Comparison of ENCODE assay signal across 30 mouse cellular contexts in genomic region chr5:53955966-53956365, GRCm38 (mm10).
"Had no signal": no experiment of that assay in that cellular context is flagged by ENCODE, and none has a peak within 500 bp of the region (broad histone marks: within the 10 kb centered on the region; RNA-seq: fewer than 3 reads in every experiment).

No protein-coding gene starts in this region.

- H3K4me1 ChIP-seq: hindbrain, embryonic 10.5 days; hindbrain, embryonic 15.5 days; intestine, embryonic 15.5 days had no signal

- DNase-seq: heart, postnatal 10 days; heart, postnatal 14 days; heart, postnatal 36 days; heart, postnatal 4 days; kidney, adult 11 months; kidney, adult 18-20 months; kidney, adult 2 months; kidney, adult 8-10 months; kidney, adult 9 months; kidney, postnatal 14 days; kidney, postnatal 36 days; layer of hippocampus, adult 9-11 months; layer of hippocampus, postnatal 36 days had no signal

- ATAC-seq: hindbrain, embryonic 16.5 days; hindbrain, postnatal 0 days; inflammation-experienced regulatory T-cells, adult 6 months; intestine, embryonic 15.5 days; intestine, embryonic 16.5 days; intestine, postnatal 0 days had no signal

- H3K9ac ChIP-seq: heart, embryonic 12.5 days; heart, embryonic 13.5 days; heart, embryonic 15.5 days; hindbrain, embryonic 12.5 days; hindbrain, embryonic 13.5 days; hindbrain, embryonic 14.5 days; hindbrain, embryonic 15.5 days; intestine, embryonic 15.5 days; kidney, embryonic 15.5 days had no signal

- H3K36me3 ChIP-seq: heart, embryonic 12.5 days; heart, embryonic 13.5 days; heart, embryonic 15.5 days; hindbrain, embryonic 10.5 days; hindbrain, embryonic 12.5 days; hindbrain, embryonic 13.5 days; hindbrain, embryonic 15.5 days; intestine, embryonic 15.5 days; kidney, embryonic 15.5 days had no signal

- H3K4me2 ChIP-seq: heart, embryonic 12.5 days; heart, embryonic 13.5 days; heart, embryonic 15.5 days; hindbrain, embryonic 12.5 days; hindbrain, embryonic 13.5 days; hindbrain, embryonic 14.5 days; hindbrain, embryonic 15.5 days; intestine, embryonic 15.5 days had no signal

- H3K27me3 ChIP-seq: heart, embryonic 12.5 days; heart, embryonic 13.5 days; heart, embryonic 15.5 days; hindbrain, embryonic 12.5 days; hindbrain, embryonic 13.5 days; hindbrain, embryonic 15.5 days; intestine, embryonic 15.5 days; kidney, embryonic 15.5 days had no signal

- H3K27ac ChIP-seq: heart, embryonic 13.5 days; heart, embryonic 15.5 days; hindbrain, embryonic 10.5 days; hindbrain, embryonic 12.5 days; hindbrain, embryonic 13.5 days; hindbrain, embryonic 14.5 days; hindbrain, embryonic 15.5 days; hindbrain, postnatal 0 days; intestine, embryonic 15.5 days; left cerebral cortex, adult 2 months had no signal

- H3K4me3 ChIP-seq: heart, embryonic 12.5 days; heart, embryonic 13.5 days; heart, embryonic 15.5 days; hindbrain, embryonic 10.5 days; hindbrain, embryonic 12.5 days; hindbrain, embryonic 13.5 days; hindbrain, embryonic 15.5 days; intestine, embryonic 15.5 days; kidney, embryonic 15.5 days; layer of hippocampus, adult 2 months; left cerebral cortex, adult 2 months had no signal

- H3K9me3 ChIP-seq: heart, embryonic 13.5 days; heart, embryonic 15.5 days; hindbrain, embryonic 10.5 days; hindbrain, embryonic 12.5 days; hindbrain, embryonic 13.5 days; hindbrain, embryonic 15.5 days; intestine, embryonic 15.5 days; kidney, embryonic 15.5 days had no signal
